Mouse (Mus musculus) frontal cortex, postnatal 14 days (tissue): ENCODE data around the gene Map3k14.

Experiments
- DNase-seq, 2 experiments: peaks; one replicate each; pipeline ENCODE4 v3.0.0; 2022; ENCODE audit warnings: low spot score in 2 of 2

Map3k14 gene

DNA sequence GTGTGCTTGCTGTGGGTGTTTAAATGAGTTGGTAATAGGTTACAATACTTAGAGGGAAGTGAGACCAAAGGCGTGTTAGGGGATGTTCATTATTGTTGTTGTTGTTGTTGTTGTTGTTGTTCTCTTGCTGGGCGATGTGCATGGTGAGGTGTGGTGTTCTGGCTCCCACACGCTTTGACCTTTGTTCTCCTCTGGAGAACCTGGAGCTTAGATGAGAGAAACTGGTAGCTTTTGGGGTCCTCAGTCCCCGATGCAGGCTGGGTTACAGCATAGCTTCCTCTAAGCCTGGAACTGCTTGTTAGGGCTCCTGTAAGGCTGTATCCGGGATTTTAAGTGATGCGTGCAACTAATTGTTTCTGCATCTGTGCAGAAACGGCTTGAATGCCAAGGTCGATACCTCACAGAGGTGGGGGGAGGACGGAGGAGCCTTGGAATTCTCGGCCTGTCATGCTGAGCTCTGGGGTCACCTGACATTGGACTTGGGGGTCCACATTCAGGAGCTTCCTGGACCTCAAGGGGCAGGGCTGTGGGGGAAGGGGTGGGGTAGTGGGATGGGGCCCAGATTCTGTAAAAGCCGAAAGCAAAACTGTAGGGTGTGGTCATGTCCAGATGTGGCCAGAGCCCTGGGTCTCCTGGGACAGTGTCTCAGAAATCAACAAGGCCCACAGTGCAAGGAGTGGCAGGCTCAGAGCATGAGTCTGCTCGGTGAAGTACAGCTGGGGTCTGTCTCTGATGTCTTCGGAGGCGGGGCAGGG is 91.4 kb downstream of the Map3k14 start:
- DNase-seq: no peak

DNA sequence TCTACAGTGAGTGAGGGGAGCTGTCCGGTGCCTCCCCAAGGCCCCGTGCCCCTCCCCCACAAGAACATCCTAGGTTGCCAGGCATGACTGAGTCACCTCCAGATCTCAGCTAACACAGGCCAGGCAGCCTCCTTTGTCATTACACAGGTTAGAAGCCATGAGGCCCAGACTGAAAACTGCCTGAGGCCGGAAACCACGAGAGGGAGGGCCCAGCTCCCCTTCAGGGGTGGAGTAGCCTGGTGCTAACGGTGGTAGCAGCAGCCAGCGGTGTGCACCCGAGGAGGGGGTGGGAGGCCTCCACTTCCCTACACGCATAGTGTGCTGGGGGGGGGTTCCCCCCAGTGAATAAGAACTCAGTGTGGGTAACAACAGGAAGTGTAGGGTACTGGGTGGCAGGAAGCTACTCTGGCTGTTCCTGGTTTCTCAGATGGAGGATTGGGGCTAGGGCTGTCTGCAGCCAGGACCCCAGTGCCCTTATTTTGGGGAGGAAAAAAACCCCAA is 92.3 kb downstream of the Map3k14 start:
- DNase-seq: no peak

DNA sequence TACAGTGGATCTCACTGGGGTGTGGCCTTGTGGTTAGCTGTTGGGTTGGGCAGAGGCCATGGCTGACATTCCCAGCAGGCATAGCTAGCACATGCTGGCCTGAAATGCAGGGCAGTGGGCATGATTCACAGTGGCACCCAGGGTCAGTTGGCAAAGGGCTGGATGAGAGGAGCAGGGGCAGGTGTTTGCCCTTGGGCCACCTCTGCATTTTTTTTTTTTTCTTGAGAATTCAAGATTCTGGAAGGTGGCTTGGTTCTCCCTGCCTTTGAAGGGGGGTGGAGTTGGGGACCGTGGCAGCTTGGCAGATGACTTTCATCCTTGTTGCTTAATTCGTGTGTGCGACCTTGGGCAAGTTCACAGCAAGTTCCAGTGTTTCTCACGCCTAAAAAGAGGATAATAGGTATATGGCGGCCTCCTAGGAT is 92.8 kb downstream of the Map3k14 start:
- no peak for DNase-seq

DNA sequence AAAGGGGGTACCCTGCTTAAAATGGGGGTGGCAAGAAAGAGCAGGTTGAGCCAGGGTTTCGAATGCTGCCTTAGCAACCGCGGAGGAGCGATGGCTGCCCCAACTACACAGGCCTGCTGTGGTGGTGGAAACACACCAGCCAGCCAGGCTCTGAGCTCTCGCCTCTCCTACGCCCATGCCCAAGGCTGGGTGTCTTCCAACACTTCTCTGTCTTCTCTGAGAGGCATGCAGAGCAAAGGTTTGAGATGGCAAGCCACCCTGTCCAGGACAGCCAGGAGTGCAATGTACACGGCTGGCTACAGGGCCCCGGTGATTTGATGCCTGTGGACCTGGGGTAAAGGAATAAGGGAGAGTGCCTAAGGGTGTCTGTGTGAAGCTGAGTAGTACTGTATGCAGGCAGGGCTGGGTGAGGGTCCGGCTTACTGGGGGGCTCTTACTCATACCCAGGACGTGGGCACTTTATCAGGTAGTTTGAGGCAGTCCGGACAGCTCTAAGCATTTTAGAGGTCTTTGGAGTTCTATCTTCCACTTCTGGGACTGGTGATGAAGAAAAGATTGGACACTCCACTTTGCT is 93.4 kb downstream of the Map3k14 start:
- DNase-seq: no peak

DNA sequence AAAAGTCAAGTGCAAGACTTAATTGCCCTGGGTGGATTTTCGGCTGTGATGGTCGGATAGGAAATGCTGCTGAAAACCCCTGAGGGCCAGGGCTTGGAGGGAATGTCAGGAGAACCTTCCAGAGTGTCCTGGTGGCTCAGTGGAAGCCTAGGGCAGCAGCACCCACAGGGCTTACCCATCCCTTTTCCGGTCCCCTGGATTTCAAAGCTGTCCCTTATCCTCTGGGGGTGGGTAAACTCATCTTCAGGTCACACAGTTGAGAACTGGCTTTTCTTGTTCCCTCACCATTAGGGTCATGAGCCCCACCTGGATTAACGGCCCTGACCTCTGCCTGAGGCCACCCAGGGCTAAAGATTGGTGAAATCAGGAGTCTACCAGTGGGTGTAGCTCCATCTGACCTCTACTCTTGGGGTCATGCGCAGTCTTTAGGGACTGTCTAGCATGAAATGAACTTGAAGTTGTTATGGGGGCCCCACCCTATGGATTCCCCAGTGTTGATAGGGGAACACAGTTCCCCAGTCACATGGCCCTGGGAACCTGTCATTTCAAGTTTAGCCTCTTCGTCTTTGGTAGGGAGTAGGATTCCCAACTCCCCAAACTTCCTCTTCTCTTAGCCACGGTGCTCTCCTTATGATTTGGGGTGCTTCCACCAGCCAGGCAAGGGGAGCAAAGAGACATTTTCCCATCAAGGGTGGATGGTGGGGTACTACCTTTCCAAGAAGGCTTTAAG is 94.1 kb downstream of the Map3k14 start:
- no peak for DNase-seq

DNA sequence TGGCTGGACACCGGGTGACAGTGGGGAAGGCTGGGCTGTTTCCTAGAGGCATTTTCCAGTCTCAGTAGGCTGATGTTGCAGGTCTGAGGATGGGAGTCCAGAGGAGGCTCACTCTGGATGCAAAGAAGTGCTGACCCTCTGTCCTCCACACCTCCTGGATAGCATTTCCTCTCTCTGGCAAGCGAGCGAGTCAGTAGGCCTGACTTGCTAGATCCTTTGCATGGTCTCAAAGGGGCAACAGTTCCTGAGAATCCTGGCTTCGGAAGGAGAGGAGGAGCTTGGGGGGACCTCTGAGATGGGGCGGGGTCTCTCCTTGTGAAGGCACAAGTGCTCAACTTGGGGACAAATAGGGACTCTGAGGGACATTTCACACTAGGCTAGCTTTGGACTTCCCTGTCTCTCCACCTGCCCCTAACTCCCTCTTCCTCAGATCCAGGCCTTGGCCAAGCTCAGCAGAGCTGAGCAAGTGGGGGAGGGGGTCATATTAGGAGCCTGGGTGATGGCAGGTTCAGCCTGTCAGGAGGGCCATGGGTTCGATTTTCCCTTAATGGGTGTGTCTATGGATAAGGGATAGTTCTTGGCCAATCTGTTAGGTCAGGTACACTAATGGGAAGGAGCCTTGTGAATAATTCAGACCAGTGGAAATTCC is 94.8 kb downstream of the Map3k14 start:
- DNase-seq: no peak

DNA sequence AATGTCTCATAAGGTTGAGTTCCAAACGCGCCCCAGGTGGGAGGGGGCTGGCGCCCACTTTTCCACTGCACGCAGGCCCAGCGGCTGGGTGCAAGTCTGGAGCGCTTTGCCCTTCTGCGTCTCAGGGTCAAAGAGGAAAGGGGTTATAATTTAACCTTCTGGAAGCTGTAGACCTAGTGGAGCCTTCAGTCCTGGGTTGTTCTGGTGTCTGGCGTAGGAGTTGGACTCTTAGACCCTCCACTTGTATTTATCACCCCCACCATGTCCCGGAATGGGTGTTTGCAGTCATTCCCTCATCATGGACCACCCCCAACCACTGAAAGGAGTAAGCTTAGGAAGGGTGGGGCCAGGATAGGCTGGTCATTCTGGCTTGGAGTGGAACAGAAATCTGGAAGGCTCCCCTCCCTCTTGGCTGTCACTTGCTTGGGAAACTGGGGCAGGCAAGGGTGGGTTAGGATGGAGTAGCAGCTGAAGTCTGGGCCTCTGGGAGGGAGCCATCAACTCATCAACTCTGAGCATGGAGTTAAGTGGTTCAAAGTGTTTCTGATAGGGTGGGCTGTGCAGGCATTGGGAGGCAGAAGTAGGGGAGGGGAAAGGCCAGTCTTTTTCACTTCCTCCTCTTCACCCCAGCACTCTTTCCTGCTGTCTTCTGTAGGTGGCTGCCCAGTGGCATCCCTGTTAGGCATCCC is 95.4 kb downstream of the Map3k14 start:
- DNase-seq: no peak

DNA sequence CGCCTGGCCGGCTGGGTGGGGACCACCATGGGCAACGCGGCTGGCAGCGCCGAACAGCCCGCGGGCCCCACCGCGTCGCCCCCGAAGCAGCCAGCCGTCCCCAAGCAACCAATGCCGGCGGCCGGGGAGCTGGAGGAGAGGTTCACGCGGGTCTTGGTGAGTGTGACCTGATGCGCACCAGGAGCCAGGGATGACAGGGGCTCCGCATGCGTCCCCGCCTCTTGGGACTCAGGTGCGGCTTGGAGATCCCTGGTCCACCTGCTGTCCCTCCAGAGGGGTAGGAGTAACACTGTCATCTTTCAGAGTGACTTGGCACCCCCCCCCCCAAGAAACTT is 96.0 kb downstream of the Map3k14 start:
- no peak for DNase-seq

DNA sequence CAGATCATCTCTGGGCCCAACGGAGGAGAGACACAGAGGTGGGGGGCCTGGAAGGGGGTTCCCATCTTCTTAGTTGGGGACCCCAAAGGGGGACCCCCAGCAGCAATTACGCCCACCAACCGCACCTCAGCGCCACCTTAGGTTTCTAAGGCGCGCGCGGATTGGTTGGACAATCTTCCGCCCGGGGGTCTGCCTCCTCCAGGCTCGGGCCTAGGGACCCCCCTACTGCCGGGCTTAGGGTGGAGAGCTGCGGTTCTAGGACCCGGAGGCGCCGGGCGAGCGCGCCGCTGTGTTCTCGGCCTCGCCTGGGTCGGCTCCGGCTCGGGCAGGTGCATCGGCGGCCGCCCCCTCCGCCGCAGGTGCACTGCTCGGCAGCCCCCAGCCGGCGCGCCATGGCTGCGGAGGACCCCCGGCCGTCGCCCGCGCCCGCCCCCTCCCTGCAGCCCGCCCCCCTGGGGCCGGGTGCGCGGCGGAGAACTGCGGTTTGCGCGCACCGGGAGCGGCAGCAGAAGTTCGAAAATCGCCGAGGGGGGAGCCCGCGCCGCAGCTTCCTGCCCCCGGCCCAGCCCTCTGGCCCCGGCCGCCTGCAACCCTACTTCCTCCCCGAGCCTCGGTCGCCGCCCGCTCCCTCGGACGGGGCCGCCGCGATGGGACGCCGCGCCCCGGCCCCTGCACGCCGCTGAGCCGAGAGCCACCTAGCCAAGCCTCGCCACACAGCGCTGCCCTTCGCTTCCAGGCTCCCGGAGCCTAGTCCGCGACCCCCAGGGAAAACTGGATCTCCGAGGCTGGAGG is 96.6 kb downstream of the Map3k14 start, which contains the start of gene Fmnl1:
Gene Fmnl1 (plus strand): TSS at position 614 of the 792 bp plus-strand sequence.
- no peak for DNase-seq

DNA sequence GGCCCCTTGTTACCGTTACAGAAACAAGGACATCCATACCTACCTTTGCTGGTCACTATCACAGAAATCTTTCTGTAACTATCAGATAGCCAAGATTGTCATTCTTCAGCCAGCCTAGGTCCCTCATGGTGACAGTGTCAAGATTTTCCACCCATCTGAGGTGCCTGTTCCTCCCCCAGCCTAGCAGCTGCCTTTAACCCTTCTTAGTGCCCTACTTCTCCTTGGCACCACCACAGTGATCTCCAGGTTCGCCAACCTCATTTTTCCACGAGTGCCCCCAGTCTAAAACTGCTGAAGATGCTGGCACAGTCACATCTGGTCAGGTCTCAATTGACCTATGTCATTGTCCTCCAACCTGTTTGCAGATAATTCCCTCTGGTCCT is 97.2 kb downstream of the Map3k14 start:
- no peak for DNase-seq
